Mouse (Mus musculus) small intestine, adult 2 months (tissue): ENCODE data around the gene Siva1.

ENCODE experiments used
- CTCF ChIP-seq: fragments of 200-500 bp; IDR thresholded peaks from 2 replicates; pipeline ENCODE4 v1.5.1; 2012; ENCODE audit warnings: low read depth, mild to moderate bottlenecking, control low read depth, inconsistent platforms, low read length, moderate library complexity, mixed read lengths; ENCODE audit not compliant: insufficient replicate concordance, insufficient read length; ENCODE audit errors: extremely low read depth
- POLR2A ChIP-seq: fragments of 200-500 bp; IDR thresholded peaks from 2 replicates; pipeline ENCODE4 v1.6.1; 2012; ENCODE audit warnings: low read depth, mild to moderate bottlenecking, control low read depth, inconsistent platforms, low read length, moderate library complexity

DNA sequence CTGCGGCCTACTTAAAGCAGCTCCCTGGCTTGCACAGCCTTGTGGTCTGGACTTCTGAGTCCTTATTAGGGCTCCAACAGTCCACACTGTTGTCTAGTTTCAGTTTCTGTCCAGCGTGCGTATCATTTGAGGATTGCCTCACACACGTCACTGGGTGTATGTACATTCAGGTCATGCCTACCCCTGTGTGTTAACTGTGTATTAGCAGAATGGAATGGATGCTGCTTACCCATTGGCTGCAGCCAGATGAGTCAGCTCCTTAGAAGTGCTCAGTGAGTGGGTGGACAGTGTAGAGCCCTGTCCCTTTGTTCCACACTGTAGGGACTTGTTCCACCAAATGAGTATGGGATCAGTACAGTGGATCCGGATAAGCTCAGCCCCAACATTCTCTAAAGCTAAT is 3.6 kb downstream of the Siva1 start:
- TF ChIP-seq CTCF (no peak), POLR2A (no peak)
